Mouse (Mus musculus) T-helper 2 cell (primary cell): ENCODE measurements around the gene Irf8.

Experiments used
- in situ Hi-C: fragments of 300-600 bp; cut with MboI, MseI; formaldehyde crosslinking; loops from one replicate; pipeline ENCODE4 v1.15.1; 2025; ENCODE audit warnings: high pct_unique_total_duplicates

Gene Irf8

GRCm38 (mm10) chr8:120735770-120736481 lies at the start of gene Irf8:
Gene Irf8, plus strand, starts transcription at chr8:120736358.
- in situ Hi-C loops: no loop called here

GRCm38 (mm10) chr8:120686576-120686975 lies 49.6 kb upstream of the Irf8 start:
- in situ Hi-C loops: loop anchor here (25.0 kb wide), 1 partner anchor 401 kb away; the partner anchor contains the start of gene Foxf1

- in situ Hi-C loops: loop anchor here (25.0 kb wide), 1 partner anchor 400 kb away; the partner anchor contains the start of gene Foxf1
Observed at GRCm38 (mm10) chr8:120687786-120688185, 48.4 kb upstream of the Irf8 start.

- in situ Hi-C loops: loop anchor here (25.0 kb wide), 1 partner anchor 399 kb away; the partner anchor contains the start of gene Foxf1
Observed at GRCm38 (mm10) chr8:120688511-120688910, 47.6 kb upstream of the Irf8 start.

- in situ Hi-C loops: loop anchor here (25.0 kb wide), 1 partner anchor 394 kb away; the partner anchor contains the start of gene Foxf1
Observed at GRCm38 (mm10) chr8:120692934-120693333, 43.2 kb upstream of the Irf8 start.

- in situ Hi-C loops: loop anchor here (25.0 kb wide), 1 partner anchor 393 kb away; the partner anchor contains the start of gene Foxf1
Observed at GRCm38 (mm10) chr8:120693861-120694493, 42.2 kb upstream of the Irf8 start.

- in situ Hi-C loops: loop anchor here (5.0 to 25.0 kb wide), 2 partner anchors 36 to 391 kb away; partner anchors contain the start of gene Foxf1
Observed at GRCm38 (mm10) chr8:120696401-120697153, 39.6 kb upstream of the Irf8 start.

GRCm38 (mm10) chr8:120697154-120697978 lies 38.8 kb upstream of the Irf8 start:
- in situ Hi-C loops: loop anchor here (5.0 to 25.0 kb wide), 2 partner anchors 35 to 390 kb away; partner anchors contain the start of gene Foxf1

GRCm38 (mm10) chr8:120697979-120698272 lies 38.2 kb upstream of the Irf8 start:
- in situ Hi-C loops: loop anchor here (5.0 to 25.0 kb wide), 2 partner anchors 34 to 389 kb away; partner anchors contain the start of gene Foxf1

GRCm38 (mm10) chr8:120698426-120698825 lies 37.7 kb upstream of the Irf8 start:
- in situ Hi-C loops: loop anchor here (5.0 to 25.0 kb wide), 2 partner anchors 34 to 389 kb away; partner anchors contain the start of gene Foxf1

GRCm38 (mm10) chr8:120699079-120699478 lies 37.1 kb upstream of the Irf8 start:
- in situ Hi-C loops: loop anchor here (5.0 to 25.0 kb wide), 2 partner anchors 33 to 388 kb away; partner anchors contain the start of gene Foxf1

- in situ Hi-C loops: loop anchor here (5.0 to 25.0 kb wide), 2 partner anchors 33 to 388 kb away; partner anchors contain the start of gene Foxf1
Observed at GRCm38 (mm10) chr8:120699565-120699964, 36.6 kb upstream of the Irf8 start.

GRCm38 (mm10) chr8:120700053-120700452 lies 36.1 kb upstream of the Irf8 start:
- in situ Hi-C loops: loop anchor here (25.0 kb wide), 1 partner anchor 887 kb away; the partner anchor contains the start of genes Fbxo31 and Map1lc3b

GRCm38 (mm10) chr8:120701758-120702465 lies 34.2 kb upstream of the Irf8 start:
- in situ Hi-C loops: loop anchor here (25.0 kb wide), 1 partner anchor 885 kb away; the partner anchor contains the start of genes Fbxo31 and Map1lc3b

GRCm38 (mm10) chr8:120704203-120704602 lies 32.0 kb upstream of the Irf8 start:
- in situ Hi-C loops: loop anchor here (25.0 kb wide), 1 partner anchor 883 kb away; the partner anchor contains the start of genes Fbxo31 and Map1lc3b

- in situ Hi-C loops: loop anchor here (25.0 kb wide), 1 partner anchor 882 kb away; the partner anchor contains the start of genes Fbxo31 and Map1lc3b
Observed at GRCm38 (mm10) chr8:120705163-120705562, 31.0 kb upstream of the Irf8 start.

GRCm38 (mm10) chr8:120706193-120706592 lies 30.0 kb upstream of the Irf8 start:
- in situ Hi-C loops: loop anchor here (25.0 kb wide), 1 partner anchor 881 kb away; the partner anchor contains the start of genes Fbxo31 and Map1lc3b

GRCm38 (mm10) chr8:120709176-120709575 lies 27.0 kb upstream of the Irf8 start:
- in situ Hi-C loops: loop anchor here (25.0 kb wide), 1 partner anchor 878 kb away; the partner anchor contains the start of genes Fbxo31 and Map1lc3b

- in situ Hi-C loops: loop anchor here (25.0 kb wide), 1 partner anchor 872 kb away; the partner anchor contains the start of genes Fbxo31 and Map1lc3b
Observed at GRCm38 (mm10) chr8:120715200-120715599, 21.0 kb upstream of the Irf8 start.
